Mouse (Mus musculus) kidney, embryonic 14.5 days (tissue): ENCODE data around the gene Mn1. TPM values are rescaled to one million over a fixed set of nuclear protein-coding genes. Genes with fewer than 3 reads are reported as not detected.

Experiments
- ATAC-seq: fragments of 200-750 bp; cut with Nextera tagmentation; 2 replicates; pipeline ENCODE4 v1.8.0; 2017; ENCODE audit warnings: moderate number of reproducible peaks, mild to moderate bottlenecking, moderate TSS enrichment, moderate library complexity; ENCODE audit not compliant: low FRiP score, low TSS enrichment
- H3K27ac ChIP-seq: fragments of 300-500 bp; sonication (generic); 2 replicates; pipeline ENCODE4 v1.5.1; 2014; ENCODE audit warnings: low read depth, mild to moderate bottlenecking, low read length, moderate library complexity, mixed read lengths
- H3K27me3 ChIP-seq: fragments of 300-500 bp; sonication (generic); 2 replicates; pipeline ENCODE4 v1.6.1; 2014; ENCODE audit warnings: mild to moderate bottlenecking, low read length; ENCODE audit not compliant: control insufficient read depth, insufficient read depth
- H3K36me3 ChIP-seq: fragments of 300-500 bp; sonication (generic); 2 replicates; pipeline ENCODE4 v1.6.1; 2014; ENCODE audit warnings: low read length, mixed read lengths; ENCODE audit not compliant: control insufficient read depth, insufficient read depth
- H3K4me1 ChIP-seq: fragments of 300-500 bp; sonication (generic); 2 replicates; pipeline ENCODE4 v1.6.1; 2014; ENCODE audit warnings: low read length, mixed read lengths; ENCODE audit not compliant: control insufficient read depth, insufficient read depth
- H3K4me2 ChIP-seq: fragments of 300-500 bp; sonication (generic); replicated peaks from 2 replicates; pipeline ENCODE4 v1.6.1; 2014; ENCODE audit warnings: low read depth, mild to moderate bottlenecking, low read length
- H3K4me3 ChIP-seq: fragments of 300-500 bp; sonication (generic); 2 replicates; pipeline ENCODE4 v1.5.1; 2014; ENCODE audit warnings: mild to moderate bottlenecking, low read length
- H3K9ac ChIP-seq: fragments of 300-500 bp; sonication (generic); 2 replicates; pipeline ENCODE4 v1.6.1; 2014; ENCODE audit warnings: low read depth, mild to moderate bottlenecking, low read length, moderate library complexity
- H3K9me3 ChIP-seq: fragments of 300-500 bp; sonication (generic); 2 replicates; pipeline ENCODE4 v1.6.1; 2016; ENCODE audit warnings: low read length; ENCODE audit not compliant: control insufficient read depth
- WGBS: fragments of 180-500 bp; shearing (Covaris S2); extraction: QIAGEN DNeasy Blood & Tissue Kit; methylation state at CpG from one replicate; pipeline ENCODE4 v1.1.7; 2014; 5-methylcytosine and 5-hydroxymethylcytosine counted together
- polyA plus RNA-seq: library from polyadenylated mRNA; unstranded; fragments of >200 nt; fragmentation: Nextera tagmentation; extraction: Ambion mirVana; gene quantifications from 2 replicates; pipeline ENCODE4 v1.2.1, GENCODE M21; 2014

The Mn1 gene
- polyA plus RNA-seq, 1 experiment from 2014 or later, result 6.9 TPM

DNA sequence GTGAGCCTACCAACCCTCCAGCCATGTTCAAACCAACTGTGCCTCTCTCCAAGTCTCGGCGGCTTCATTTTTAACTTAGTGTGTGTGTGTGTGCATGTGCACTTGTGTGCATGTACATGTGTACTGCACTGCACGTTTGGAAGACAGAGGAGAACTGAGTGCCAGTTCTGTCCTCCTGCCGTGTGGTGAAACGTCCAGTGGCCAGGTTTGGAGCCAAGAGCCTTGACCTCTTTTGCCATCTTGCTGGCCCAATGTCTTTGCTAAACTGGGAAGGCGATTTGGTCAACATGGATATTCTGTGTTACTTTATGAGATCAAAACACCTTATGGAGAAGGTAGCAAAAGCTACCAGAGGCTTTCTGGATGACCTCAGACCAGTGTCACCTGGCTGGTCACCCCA is 88.1 kb downstream of the Mn1 start:
- ATAC-seq, result no peak
- peaks cover 29% of the 10 kb centered on the region for H3K4me1 ChIP-seq
- H3K27ac ChIP-seq, result no peak overlapping the region
- 92% methylated on average over 6 of the region's 6 CpGs for WGBS
- H3K9me3 ChIP-seq, result no peaks in the 10 kb centered on the region
- H3K4me3 ChIP-seq, result no peak overlapping the region
- H3K27me3 ChIP-seq, result peaks cover 24% of the 10 kb centered on the region
- no peak overlapping the region for H3K9ac ChIP-seq
- no peak overlapping the region for H3K4me2 ChIP-seq
- H3K36me3 ChIP-seq, result no peaks in the 10 kb centered on the region

DNA sequence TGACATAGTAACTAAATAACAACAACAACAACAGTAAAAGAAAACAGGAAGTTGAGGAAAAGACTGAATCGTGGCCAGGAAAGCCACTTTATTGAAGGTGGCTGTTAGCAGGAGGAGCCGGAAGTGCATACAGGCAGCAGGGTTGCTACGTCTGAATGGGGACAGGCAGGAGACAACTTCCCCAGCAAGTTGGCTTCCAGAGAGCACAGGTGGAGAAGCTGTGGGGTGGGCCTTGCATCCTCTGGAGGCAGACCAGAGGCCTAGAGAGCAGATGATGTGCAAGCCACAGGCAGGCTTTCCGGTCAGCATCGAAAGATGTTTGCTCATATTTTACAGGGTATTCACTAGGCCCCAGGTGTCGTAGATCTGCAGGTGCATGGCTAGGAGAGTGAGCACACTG is 88.7 kb downstream of the Mn1 start:
- Histone ChIP-seq H3K9me3 (no peaks in the 10 kb centered on the region), H3K4me2 (no peak overlapping the region), H3K27ac (no peak overlapping the region), H3K4me3 (no peak overlapping the region), H3K36me3 (no peaks in the 10 kb centered on the region), H3K9ac (no peak overlapping the region), H3K27me3 (peaks cover 26% of the 10 kb centered on the region), H3K4me1 (peaks cover 29% of the 10 kb centered on the region)
- WGBS, result 87% methylated on average over 6 of the region's 6 CpGs
- no peak for ATAC-seq

DNA sequence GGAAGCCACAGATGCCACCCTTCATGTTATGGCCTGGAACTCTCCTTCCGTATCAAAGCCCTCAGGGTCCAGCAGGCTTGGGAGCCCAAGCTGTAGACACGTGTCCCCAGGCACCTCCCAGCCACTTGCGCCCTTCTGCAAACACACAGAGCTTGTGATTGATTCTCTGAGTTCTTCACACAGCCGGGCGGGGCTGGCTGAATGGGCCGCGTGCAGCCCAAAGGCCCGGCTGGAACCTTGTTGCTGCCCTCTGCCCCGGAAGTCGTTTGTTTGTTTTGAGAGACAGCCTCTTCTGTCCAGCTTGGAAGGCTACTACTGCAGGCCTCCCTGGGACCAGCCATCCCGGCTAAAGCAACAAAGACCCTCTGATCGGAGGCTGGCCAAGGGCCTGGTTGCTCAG is 89.2 kb downstream of the Mn1 start:
- Histone ChIP-seq H3K4me1 (peaks cover 29% of the 10 kb centered on the region), H3K36me3 (no peaks in the 10 kb centered on the region), H3K27ac (no peak overlapping the region), H3K9ac (no peak overlapping the region), H3K9me3 (no peaks in the 10 kb centered on the region), H3K4me3 (no peak overlapping the region), H3K4me2 (no peak overlapping the region), H3K27me3 (peaks cover 27% of the 10 kb centered on the region)
- ATAC-seq, result peak; percentile 45; the same call in 1 of the 2 replicates
- WGBS, result 4% methylated on average over 12 of the region's 12 CpGs

Other genes with a start within 250 kb of the Mn1 start
- 70.4 and 120 TPM in 2 replicates for gene Pitpnb, start 86.6 kb upstream of the Mn1 start, polyA plus RNA-seq